Mouse (Mus musculus): ENCODE measurements around the gene Fnd3c2. TPM values are rescaled to one million over a fixed set of nuclear protein-coding genes. Genes with fewer than 3 reads are reported as not detected.
"Not testable (repeated sequence)": the region's sequence is repeated elsewhere in the genome, so short reads cannot be mapped to it uniquely, and the experiment has no call there.

Gene Fnd3c2
- not detected in 2 replicates for polyA plus RNA-seq (2011; ENCODE audit: insufficient read length, low read depth, missing spikeins)

- Histone ChIP-seq H3K4me1 (ENCODE audit: control insufficient read depth, insufficient read depth, low read length) (no peaks in the 10 kb centered on the region), H3K27ac (ENCODE audit: insufficient read depth, low read length) (no peak within 1 kb of the TSS), H3K4me3 (ENCODE audit: insufficient read depth, low read length) (no peak within 1 kb of the TSS)
- TF ChIP-seq CTCF (IDR thresholded peaks at IDR 0.05; ENCODE audit: borderline replicate concordance, insufficient read depth, low read length) = no peak
- TF ChIP-seq POLR2A (IDR thresholded peaks at IDR 0.05; ENCODE audit: low read depth, low read length) = no peak
Measured at GRCm38 (mm10) chrX:106255276-106255675, at the start of gene Fnd3c2. Fnd3c2 (minus strand) TSS chrX:106255376.

- H3K4me1 ChIP-seq (ENCODE audit: control insufficient read depth, insufficient read depth, low read length) = peaks cover 4% of the 10 kb centered on the region
- H3K27ac ChIP-seq (ENCODE audit: insufficient read depth, low read length) = no peak overlapping the region
- TF ChIP-seq CTCF (IDR thresholded peaks at IDR 0.05; ENCODE audit: borderline replicate concordance, insufficient read depth, low read length) (no peak), POLR2A (IDR thresholded peaks at IDR 0.05; ENCODE audit: low read depth, low read length) (no peak)
- no peak overlapping the region for H3K4me3 ChIP-seq (ENCODE audit: insufficient read depth, low read length)
Measured at GRCm38 (mm10) chrX:106284441-106284840, 29.3 kb upstream of the Fnd3c2 start.

DNA sequence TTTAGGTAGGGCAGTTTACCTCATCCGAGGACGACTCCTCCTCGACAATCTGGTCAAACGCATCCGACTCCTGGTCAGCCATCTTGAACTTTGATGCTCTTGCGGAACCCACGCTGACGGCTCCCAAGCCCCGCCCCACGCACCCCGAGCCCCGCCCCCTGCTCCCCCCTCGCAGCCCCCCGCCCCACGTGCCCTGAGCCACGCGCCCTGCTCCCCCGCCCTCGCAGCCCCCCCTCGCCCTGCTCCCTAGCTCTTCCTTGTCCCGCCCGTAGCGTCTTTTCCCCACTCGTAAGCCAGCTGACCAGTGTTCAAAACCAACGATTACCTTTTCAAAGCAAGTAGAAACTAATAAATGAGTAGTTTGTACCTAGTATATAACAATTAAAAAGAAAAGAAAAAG is 34.1 kb downstream of the Fnd3c2 start, which contains the start of gene Taf9b:
Gene Taf9b, minus strand, starts transcription at position 101 of the 400 bp plus-strand sequence.
- H3K27ac ChIP-seq (ENCODE audit: insufficient read depth, low read length) = no peak within 1 kb of the TSS
- TF ChIP-seq POLR2A (IDR thresholded peaks at IDR 0.05; ENCODE audit: low read depth, low read length) (no peak), CTCF (IDR thresholded peaks at IDR 0.05; ENCODE audit: borderline replicate concordance, insufficient read depth, low read length) (no peak)
- no peaks in the 10 kb centered on the region for H3K4me1 ChIP-seq (ENCODE audit: control insufficient read depth, insufficient read depth, low read length)
- H3K4me3 ChIP-seq (ENCODE audit: insufficient read depth, low read length) = peak within 1 kb of the TSS; percentile 70; the same call in 1 of the 2 replicates

DNA sequence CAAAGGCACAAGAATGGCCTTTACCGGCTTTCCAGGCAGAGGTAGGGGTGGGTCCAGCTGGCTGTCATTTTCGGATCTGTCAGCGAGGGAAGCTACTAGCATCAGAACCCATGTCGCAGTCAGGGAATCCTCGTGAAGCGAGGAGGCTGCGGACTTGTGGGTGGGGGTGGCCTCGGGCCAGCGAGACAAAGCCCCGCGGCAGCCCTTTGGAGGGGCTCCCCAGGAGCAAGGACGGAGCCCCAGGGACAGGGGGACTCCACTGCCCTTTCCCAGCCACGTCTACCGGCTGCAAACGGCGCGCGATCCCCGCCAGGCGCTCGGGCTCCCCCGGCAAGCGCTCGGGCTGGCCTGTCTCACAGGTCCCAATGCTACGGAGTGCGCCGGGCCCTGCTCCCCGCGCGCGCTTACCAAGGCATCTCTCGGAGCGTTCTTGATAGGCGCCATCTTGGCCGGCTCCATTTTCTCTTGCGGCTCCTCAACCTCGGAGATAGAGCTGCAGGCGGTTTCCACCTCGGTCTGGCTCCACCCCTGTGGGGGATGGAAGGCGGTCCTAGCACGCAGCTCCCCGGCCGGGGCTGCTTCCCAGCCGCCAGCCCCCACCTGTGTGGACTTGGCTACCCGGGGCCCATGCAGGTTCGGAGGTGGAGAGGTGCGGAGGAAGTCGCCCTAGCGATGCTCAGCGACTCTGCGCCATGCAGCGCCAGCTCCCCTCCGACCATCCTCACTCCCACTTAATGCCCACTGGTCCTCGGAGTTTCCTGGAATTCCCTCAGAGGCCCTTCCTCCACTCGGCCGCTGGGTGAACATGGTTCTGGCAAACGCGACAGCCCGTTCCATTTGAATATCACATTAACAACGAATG is 35.8 kb downstream of the Fnd3c2 start:
- Histone ChIP-seq H3K27ac (ENCODE audit: insufficient read depth, low read length) (peak overlapping the region; percentile 45; the same call in 1 of the 2 replicates), H3K4me3 (ENCODE audit: insufficient read depth, low read length) (peak overlapping the region; percentile 70), H3K4me1 (ENCODE audit: control insufficient read depth, insufficient read depth, low read length) (no peaks in the 10 kb centered on the region)
- TF ChIP-seq CTCF (IDR thresholded peaks at IDR 0.05; ENCODE audit: borderline replicate concordance, insufficient read depth, low read length) (no peak), POLR2A (IDR thresholded peaks at IDR 0.05; ENCODE audit: low read depth, low read length) (peak; percentile 55)

- Histone ChIP-seq H3K4me3 (ENCODE audit: insufficient read depth, low read length) (no peak overlapping the region), H3K4me1 (ENCODE audit: control insufficient read depth, insufficient read depth, low read length) (no peaks in the 10 kb centered on the region), H3K27ac (ENCODE audit: insufficient read depth, low read length) (no peak overlapping the region)
- no peak for TF ChIP-seq POLR2A (IDR thresholded peaks at IDR 0.05; ENCODE audit: low read depth, low read length)
Measured at GRCm38 (mm10) chrX:106209100-106209499, 46.1 kb downstream of the Fnd3c2 start.

GRCm38 (mm10) chrX:106198904-106199303 is 56.3 kb downstream of the Fnd3c2 start:
- H3K4me1 ChIP-seq (ENCODE audit: control insufficient read depth, insufficient read depth, low read length) = no peaks in the 10 kb centered on the region; the same call in 1 of the 2 replicates
- no peak for TF ChIP-seq POLR2A (IDR thresholded peaks at IDR 0.05; ENCODE audit: low read depth, low read length)
- TF ChIP-seq CTCF (IDR thresholded peaks at IDR 0.05; ENCODE audit: borderline replicate concordance, insufficient read depth, low read length) = no peak
- no peak overlapping the region for H3K4me3 ChIP-seq (ENCODE audit: insufficient read depth, low read length)
- no peak overlapping the region for H3K27ac ChIP-seq (ENCODE audit: insufficient read depth, low read length)

DNA sequence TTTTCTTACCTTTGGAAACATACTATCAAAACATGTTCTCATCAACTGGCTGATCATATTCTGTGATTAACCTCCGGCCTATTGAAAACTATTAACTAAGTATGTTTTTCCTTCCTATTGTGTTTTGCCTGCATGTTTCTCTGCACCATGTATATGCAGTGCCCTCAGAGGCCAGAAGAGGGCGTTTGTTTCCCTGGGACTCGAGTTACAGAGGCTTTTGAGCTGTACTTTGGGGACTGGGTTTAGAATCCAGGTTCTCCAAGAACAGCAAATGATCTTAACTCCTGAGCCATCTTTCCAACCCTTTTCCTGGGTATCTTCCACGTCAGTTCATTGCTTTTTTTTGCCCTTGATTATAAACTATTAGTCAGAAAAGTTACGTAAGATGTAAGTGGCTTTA is 57.9 kb downstream of the Fnd3c2 start:
- Histone ChIP-seq H3K27ac (ENCODE audit: insufficient read depth, low read length) (no peak overlapping the region), H3K4me1 (ENCODE audit: control insufficient read depth, insufficient read depth, low read length) (no peaks in the 10 kb centered on the region; the same call in 1 of the 2 replicates), H3K4me3 (ENCODE audit: insufficient read depth, low read length) (no peak overlapping the region)
- TF ChIP-seq POLR2A (IDR thresholded peaks at IDR 0.05; ENCODE audit: low read depth, low read length) = no peak
- TF ChIP-seq CTCF (IDR thresholded peaks at IDR 0.05; ENCODE audit: borderline replicate concordance, insufficient read depth, low read length) = no peak

GRCm38 (mm10) chrX:106194361-106194760 is 60.8 kb downstream of the Fnd3c2 start:
- not testable (repeated sequence) for H3K4me1 ChIP-seq (ENCODE audit: control insufficient read depth, insufficient read depth, low read length); H3K27ac ChIP-seq (ENCODE audit: insufficient read depth, low read length); H3K4me3 ChIP-seq (ENCODE audit: insufficient read depth, low read length)

GRCm38 (mm10) chrX:106190091-106190490 is 65.1 kb downstream of the Fnd3c2 start:
- Histone ChIP-seq H3K27ac (ENCODE audit: insufficient read depth, low read length) (no peak overlapping the region), H3K4me1 (ENCODE audit: control insufficient read depth, insufficient read depth, low read length) (peaks cover 4% of the 10 kb centered on the region), H3K4me3 (ENCODE audit: insufficient read depth, low read length) (peak overlapping the region; percentile 94)
- no peak for TF ChIP-seq CTCF (IDR thresholded peaks at IDR 0.05; ENCODE audit: borderline replicate concordance, insufficient read depth, low read length)
- TF ChIP-seq POLR2A (IDR thresholded peaks at IDR 0.05; ENCODE audit: low read depth, low read length) = no peak

DNA sequence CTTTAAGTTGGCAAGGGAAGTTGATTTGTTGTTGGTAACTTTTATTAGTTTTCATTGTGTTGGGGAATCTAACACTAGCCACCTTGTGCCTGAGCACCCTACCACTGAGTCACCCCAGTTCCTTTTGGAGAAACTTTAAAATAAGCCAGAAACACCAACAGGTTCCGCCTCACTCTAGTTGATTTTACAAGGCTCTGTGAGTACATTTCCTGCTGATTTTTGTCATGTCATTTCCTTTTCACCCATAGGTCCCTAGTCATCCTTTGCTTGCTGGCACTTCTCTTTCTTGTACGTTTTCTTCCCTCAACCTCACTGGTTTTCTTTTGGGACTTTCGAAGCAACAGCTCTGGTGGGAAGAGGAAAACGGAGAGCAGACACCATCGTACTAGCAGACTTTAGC is 65.8 kb downstream of the Fnd3c2 start:
- H3K4me1 ChIP-seq (ENCODE audit: control insufficient read depth, insufficient read depth, low read length) = peaks cover 4% of the 10 kb centered on the region
- peak overlapping the region; percentile 94 for H3K4me3 ChIP-seq (ENCODE audit: insufficient read depth, low read length)
- H3K27ac ChIP-seq (ENCODE audit: insufficient read depth, low read length) = no peak overlapping the region
- no peak for TF ChIP-seq CTCF (IDR thresholded peaks at IDR 0.05; ENCODE audit: borderline replicate concordance, insufficient read depth, low read length)
- no peak for TF ChIP-seq POLR2A (IDR thresholded peaks at IDR 0.05; ENCODE audit: low read depth, low read length)
